Mouse (Mus musculus): ENCODE measurements around the gene Cux1.

The Cux1 gene

GRCm38 (mm10) chr5:136427121-136427771 lies 140.0 kb downstream of the Cux1 start:
- no peak for DNase-seq (ENCODE audit: low spot score)

DNA sequence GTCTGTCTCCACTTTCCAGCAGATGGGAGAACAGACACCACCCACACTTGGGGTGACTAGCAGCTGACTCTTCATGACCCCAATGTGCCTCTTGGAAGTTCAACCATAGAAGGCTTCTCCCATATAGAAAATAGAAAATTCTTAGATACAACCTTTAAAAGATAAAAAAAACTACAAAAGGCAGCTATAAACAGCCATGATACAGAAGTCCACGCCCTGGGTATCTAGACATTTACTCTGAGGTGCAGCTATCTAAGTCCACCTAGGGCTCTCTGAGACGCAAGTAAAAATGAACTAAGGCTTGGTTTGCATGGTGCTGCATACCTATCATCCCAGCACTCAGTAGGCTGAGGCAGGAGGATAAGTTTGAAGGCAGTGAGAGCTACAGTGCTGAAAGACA lies 144.3 kb downstream of the Cux1 start:
- no peak for DNase-seq (ENCODE audit: low spot score)

GRCm38 (mm10) chr5:136421885-136422284 lies 145.4 kb downstream of the Cux1 start:
- DNase-seq (ENCODE audit: low spot score) = no peak

DNA sequence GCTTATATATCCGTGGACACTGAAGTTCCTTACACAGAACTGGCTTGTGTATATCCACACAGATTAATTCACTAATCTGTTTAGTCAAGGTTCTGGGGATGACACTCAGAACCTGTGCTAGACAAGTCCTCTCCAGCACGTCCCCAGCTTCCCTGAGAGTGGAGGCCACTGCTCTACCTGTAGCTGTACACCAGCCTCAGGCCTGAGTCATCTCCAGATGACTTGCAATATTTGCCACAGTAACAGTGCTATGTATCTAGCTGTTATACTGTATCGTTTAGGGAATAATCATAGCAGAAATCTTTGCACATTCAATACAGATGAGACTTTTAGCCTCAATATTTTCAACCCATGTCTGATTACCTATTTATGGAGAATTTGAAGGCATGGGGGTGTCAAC lies 146.0 kb downstream of the Cux1 start:
- DNase-seq (ENCODE audit: low spot score) = no peak

GRCm38 (mm10) chr5:136420342-136420741 lies 146.9 kb downstream of the Cux1 start:
- DNase-seq (ENCODE audit: low spot score) = no peak

GRCm38 (mm10) chr5:136417891-136418290 lies 149.4 kb downstream of the Cux1 start:
- DNase-seq (ENCODE audit: low spot score) = no peak

- DNase-seq (ENCODE audit: low spot score) = no peak
Observed at GRCm38 (mm10) chr5:136414479-136414878, 152.8 kb downstream of the Cux1 start.

- DNase-seq (ENCODE audit: low spot score) = no peak
Observed at GRCm38 (mm10) chr5:136410681-136411181, 156.6 kb downstream of the Cux1 start.

GRCm38 (mm10) chr5:136406357-136406756 lies 160.9 kb downstream of the Cux1 start:
- no peak for DNase-seq (ENCODE audit: low spot score)

- DNase-seq (ENCODE audit: low spot score) = no peak
Observed at GRCm38 (mm10) chr5:136403565-136403961, 163.7 kb downstream of the Cux1 start.

GRCm38 (mm10) chr5:136402622-136403564 lies 164.4 kb downstream of the Cux1 start:
- DNase-seq (ENCODE audit: low spot score) = no peak

DNA sequence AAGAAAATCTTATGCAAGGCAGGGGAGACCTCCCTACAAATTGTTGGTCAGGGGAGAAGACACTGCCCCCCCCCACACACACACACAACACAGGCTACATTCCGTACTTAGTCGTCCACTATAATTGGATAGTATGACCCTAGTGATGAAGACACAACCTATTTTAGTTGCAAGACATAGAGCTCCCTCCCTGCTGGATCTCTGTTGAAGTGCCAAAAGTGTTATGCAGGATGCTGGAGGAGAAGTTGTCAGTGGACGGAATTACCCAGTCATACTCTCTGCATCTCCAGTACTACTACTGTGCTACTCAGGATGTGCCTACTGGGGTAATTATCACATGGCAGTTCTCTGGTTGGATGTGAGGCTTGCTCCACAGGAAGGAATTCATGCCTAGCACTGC lies 168.6 kb downstream of the Cux1 start:
- DNase-seq (ENCODE audit: low spot score) = no peak

- DNase-seq (ENCODE audit: low spot score) = peak; percentile 6
Observed at GRCm38 (mm10) chr5:136396699-136397098, 170.6 kb downstream of the Cux1 start.

- no peak for DNase-seq (ENCODE audit: low spot score)
Observed at GRCm38 (mm10) chr5:136396256-136396655, 171.0 kb downstream of the Cux1 start.

GRCm38 (mm10) chr5:136395600-136396195 lies 171.6 kb downstream of the Cux1 start:
- no peak for DNase-seq (ENCODE audit: low spot score)

DNA sequence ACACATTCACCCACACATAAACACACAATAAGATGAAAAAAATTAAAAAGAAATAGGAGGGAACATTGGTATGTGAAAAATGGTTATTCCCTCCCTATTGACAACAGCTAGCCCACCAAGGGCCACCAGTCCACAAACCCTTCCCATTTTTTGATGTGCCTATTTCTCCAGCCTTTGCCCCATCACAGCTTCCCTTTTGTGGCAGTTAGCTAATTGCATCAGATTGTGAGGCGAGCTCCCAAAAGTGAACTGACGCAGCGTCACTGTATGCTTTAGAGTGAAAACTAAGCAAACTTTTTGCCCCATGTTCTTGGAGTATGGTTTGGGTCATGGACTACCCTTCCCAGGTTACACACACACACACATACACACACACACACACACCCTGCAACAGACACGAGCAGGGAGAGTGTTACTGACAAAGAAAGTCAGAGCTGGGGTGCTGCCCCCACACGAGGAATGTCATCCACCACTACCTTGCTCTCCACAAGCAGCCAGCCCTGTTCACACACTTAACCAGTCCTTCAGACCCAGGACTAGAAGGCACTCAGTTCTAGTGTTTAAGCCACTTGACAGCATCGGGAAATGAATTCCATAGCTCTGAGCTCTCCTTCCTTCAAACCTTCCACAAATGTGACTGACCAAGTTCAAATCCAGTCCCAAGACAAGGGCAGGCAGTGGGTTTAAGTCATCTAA lies 172.6 kb downstream of the Cux1 start:
- DNase-seq (ENCODE audit: low spot score) = no peak

GRCm38 (mm10) chr5:136393621-136394020 lies 173.7 kb downstream of the Cux1 start:
- no peak for DNase-seq (ENCODE audit: low spot score)

DNA sequence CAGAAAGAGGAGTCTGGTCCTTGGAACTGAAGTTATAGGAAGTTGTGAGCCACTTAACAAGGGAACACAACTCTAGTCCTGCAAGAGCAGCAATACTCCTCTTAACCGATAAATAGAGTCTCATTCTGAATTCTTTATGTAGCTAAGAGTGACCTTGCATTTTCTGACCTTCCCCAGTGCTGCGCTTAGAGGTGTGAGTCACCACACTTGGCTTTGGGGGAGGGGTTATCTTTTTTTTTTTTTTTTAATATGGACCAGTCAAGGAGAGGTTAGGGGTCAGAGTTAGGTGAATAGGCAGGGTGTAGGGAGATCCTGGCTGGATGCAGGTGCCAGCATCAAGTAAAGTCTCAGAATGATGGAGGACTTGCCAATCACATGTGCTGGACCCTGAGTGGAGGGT lies 180.5 kb downstream of the Cux1 start:
- DNase-seq (ENCODE audit: low spot score) = no peak

- no peak for DNase-seq (ENCODE audit: low spot score)
Observed at GRCm38 (mm10) chr5:136385161-136385560, 182.1 kb downstream of the Cux1 start.

DNA sequence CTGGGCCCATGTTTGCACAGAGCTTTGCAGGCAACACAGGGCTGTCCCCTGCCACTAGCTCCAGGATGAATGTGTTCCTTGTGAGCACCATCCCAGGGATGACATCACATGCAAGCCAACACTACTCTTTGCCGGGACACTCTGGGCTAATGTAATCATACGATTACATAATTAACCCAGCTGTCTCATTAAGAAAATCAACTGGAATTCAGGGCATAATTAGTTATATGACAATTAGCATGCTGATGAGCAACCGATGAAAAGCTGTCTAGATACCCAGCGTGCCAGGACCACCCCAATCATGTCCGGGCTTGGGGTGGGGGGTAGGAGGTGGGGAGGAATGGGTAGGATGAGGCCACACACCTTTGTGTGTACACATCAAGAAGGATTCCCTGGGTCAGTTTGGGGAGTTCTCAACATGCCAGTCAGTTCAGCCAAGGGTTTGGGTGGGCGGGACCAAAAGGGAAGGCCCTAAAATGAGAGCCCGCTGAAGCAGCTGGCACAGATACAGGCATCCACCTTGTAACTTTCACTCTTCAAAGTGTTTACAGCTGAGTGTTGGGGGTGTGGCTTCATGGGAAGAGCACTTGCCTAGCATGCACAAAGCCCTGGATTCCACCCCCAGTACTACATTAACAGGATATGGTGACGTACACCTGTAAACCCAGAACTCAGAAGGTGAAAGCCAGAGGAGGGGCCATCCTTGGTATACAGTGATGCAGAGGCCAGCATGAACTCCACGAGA lies 184.9 kb downstream of the Cux1 start:
- no peak for DNase-seq (ENCODE audit: low spot score)

- DNase-seq (ENCODE audit: low spot score) = no peak
Observed at GRCm38 (mm10) chr5:136379405-136379804, 187.9 kb downstream of the Cux1 start.
